Mouse (Mus musculus) C2C12 (cell line): Measurements from ENCODE around the gene Rnf7. TPM values are rescaled to one million over a fixed set of nuclear protein-coding genes. Genes with fewer than 3 reads are reported as not detected.
"Not testable (repeated sequence)": the region's sequence is repeated elsewhere in the genome, so short reads cannot be mapped to it uniquely, and the experiment has no call there.

ENCODE experiments used
- H3K27me3 ChIP-seq: one replicate; pipeline ENCODE4 v1.6.1; 2011; ENCODE audit not compliant: control insufficient read depth, insufficient read depth, insufficient read length
- H3K36me3 ChIP-seq: one replicate; pipeline ENCODE4 v1.6.1; 2011; ENCODE audit not compliant: control insufficient read depth, insufficient read depth
- H3K4me3 ChIP-seq: one replicate; pipeline ENCODE4 v1.5.1; 2011; ENCODE audit warnings: mild to moderate bottlenecking, control low read depth; ENCODE audit not compliant: poor library complexity, insufficient read depth, severe bottlenecking
- H3K79me2 ChIP-seq: one replicate; pipeline ENCODE4 v1.6.1; 2011; ENCODE audit not compliant: control insufficient read depth, insufficient read depth
- H3K79me3 ChIP-seq: one replicate; pipeline ENCODE4 v1.6.1; 2011; ENCODE audit warnings: low read depth, control low read depth
- H3ac ChIP-seq: one replicate; pipeline ENCODE3; 2011; ENCODE audit warnings: low read depth; ENCODE audit not compliant: control insufficient read depth, insufficient read length
- CEBPB ChIP-seq: IDR thresholded peaks from one replicate; pipeline ENCODE4 v1.6.1; 2011; ENCODE audit warnings: low read depth, mild to moderate bottlenecking, control low read depth, moderate library complexity
- CTCF ChIP-seq: IDR thresholded peaks from one replicate; pipeline ENCODE4 v1.5.1; 2011; ENCODE audit not compliant: control insufficient read depth, insufficient read depth, insufficient read length
- FOSL1 ChIP-seq: IDR thresholded peaks from one replicate; pipeline ENCODE4 v1.8.0; 2011; ENCODE audit warnings: mild to moderate bottlenecking, low read length; ENCODE audit not compliant: poor library complexity, insufficient read depth, severe bottlenecking
- MAX ChIP-seq: IDR thresholded peaks from one replicate; pipeline ENCODE4 v1.6.1; 2011; ENCODE audit warnings: mild to moderate bottlenecking, control low read depth
- MYOD1 ChIP-seq: IDR thresholded peaks from one replicate; pipeline ENCODE4 v1.6.1; 2011; ENCODE audit warnings: low read depth; ENCODE audit not compliant: control insufficient read depth, insufficient read length
- MYOG ChIP-seq: IDR thresholded peaks from one replicate; pipeline ENCODE4 v1.6.1; 2011; ENCODE audit not compliant: control insufficient read depth, insufficient read length; ENCODE audit errors: extremely low read depth
- USF1 ChIP-seq: IDR thresholded peaks from one replicate; pipeline ENCODE4 v1.6.1; 2011; ENCODE audit warnings: low read depth, mild to moderate bottlenecking, control low read depth, moderate library complexity
- long read RNA-seq, 2 experiments: library from polyadenylated mRNA; unstranded; transcript quantifications; one replicate each; pipeline ENCODE4 v2.0.0; 2019 to 2020
- polyA plus RNA-seq: library from polyadenylated mRNA; unstranded; fragments of >200 nt; fragmentation: generic; extraction: Trizol; gene quantifications from one replicate; pipeline ENCODE4 v1.2.1, GENCODE M21; 2012; ENCODE audit warnings: missing spikeins

Gene Rnf7
- polyA plus RNA-seq: 121 TPM
- long read RNA-seq, experiment 1, transcript Rnf7-201 (3 exons, 1,232 nt): major isoform, 123 of 131 reads
- long read RNA-seq, experiment 1, partial matches to known transcripts: 0 of 131 reads
- long read RNA-seq, experiment 1, other reads (novel, unspliced or antisense): 8 of 131 reads
- long read RNA-seq, experiment 2, transcript Rnf7-201 (3 exons, 1,232 nt): major isoform, 93 of 95 reads
- long read RNA-seq, experiment 2, partial matches to known transcripts: 0 of 95 reads
- long read RNA-seq, experiment 2, other reads (novel, unspliced or antisense): 2 of 95 reads

DNA sequence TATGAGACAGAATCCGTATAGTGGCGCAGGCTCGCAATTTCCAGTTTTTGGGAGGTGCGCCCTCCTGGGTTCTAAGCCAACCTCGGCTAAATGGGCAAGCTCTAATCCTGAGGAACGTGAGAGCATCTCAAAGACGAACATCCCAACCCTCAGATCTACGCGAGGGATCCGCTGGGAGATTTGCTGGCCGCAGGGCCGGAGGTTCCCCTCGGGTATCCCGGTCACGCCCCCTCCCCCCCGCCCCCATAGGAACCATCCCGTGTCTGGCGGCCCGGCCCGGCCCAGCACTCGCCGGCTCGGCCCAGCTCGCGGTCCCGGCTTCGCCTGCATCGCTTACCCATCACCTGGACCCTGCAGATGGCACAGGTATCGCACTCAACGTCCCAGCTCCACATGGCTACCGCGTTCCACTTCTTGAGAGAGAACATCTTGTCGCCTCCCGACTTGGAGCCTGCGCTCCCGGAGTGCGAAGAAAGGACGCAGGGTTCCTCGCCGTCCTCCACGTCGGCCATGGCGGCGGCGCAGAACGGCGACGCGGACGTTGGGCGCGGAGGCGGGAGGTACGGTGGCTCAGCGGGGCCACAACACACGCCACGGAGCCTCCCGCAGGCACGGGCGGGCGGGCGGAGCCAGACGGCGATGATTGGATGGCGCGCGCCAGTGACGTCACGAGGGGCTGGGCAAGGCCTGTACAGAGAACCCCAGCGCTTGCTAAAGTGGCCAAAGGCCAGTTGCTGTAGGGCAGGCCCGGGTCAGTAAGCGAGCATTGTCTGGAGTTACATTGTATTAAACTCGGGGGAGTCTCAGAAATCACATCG lies at the start of gene Rnf7:
Gene Rnf7, minus strand, starts transcription at position 605 of the 818 bp plus-strand sequence.
- peak within 1 kb of the TSS; percentile 98 for H3ac ChIP-seq
- TF ChIP-seq MAX: peak; percentile 41
- no peak for TF ChIP-seq USF1
- H3K4me3 ChIP-seq: peak within 1 kb of the TSS; percentile 86

DNA sequence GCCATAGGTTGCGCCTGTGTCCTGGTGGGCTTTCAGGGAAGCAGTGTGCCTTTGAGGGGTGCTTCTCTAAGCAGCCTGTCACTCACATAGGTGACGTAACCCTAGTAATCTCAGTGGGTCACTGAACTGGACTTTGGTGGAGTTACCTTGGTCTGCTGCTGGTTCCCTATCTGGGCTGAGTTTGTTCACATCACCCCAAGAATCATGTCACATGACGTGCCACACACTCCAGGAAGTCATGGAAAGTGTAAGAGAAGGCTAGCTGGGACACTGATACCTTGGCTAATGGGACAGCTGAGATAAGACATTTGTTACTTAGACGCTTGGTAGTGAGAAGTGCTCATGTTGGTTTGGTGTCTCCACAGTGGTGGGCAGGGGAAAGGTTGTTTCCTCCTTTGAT lies 47.5 kb upstream of the Rnf7 start:
- Histone ChIP-seq H3K4me3 (no peak overlapping the region), H3K27me3 (peaks cover 3% of the 10 kb centered on the region), H3K79me3 (no peaks in the 10 kb centered on the region), H3K36me3 (no peaks in the 10 kb centered on the region), H3ac (no peak overlapping the region), H3K79me2 (no peaks in the 10 kb centered on the region)
- TF ChIP-seq CTCF: no peak
- TF ChIP-seq MYOG: no peak
- no peak for TF ChIP-seq MAX
- no peak for TF ChIP-seq FOSL1
- no peak for TF ChIP-seq MYOD1
- TF ChIP-seq CEBPB: no peak
- no peak for TF ChIP-seq USF1

More for the DNA sequence above, at the start of gene Rnf7:
- peaks cover 14% of the 10 kb centered on the region for H3K36me3 ChIP-seq
- H3K79me2 ChIP-seq: peaks cover 52% of the 10 kb centered on the region
- peaks cover 44% of the 10 kb centered on the region for H3K79me3 ChIP-seq
- H3K27me3 ChIP-seq: no peaks in the 10 kb centered on the region

DNA sequence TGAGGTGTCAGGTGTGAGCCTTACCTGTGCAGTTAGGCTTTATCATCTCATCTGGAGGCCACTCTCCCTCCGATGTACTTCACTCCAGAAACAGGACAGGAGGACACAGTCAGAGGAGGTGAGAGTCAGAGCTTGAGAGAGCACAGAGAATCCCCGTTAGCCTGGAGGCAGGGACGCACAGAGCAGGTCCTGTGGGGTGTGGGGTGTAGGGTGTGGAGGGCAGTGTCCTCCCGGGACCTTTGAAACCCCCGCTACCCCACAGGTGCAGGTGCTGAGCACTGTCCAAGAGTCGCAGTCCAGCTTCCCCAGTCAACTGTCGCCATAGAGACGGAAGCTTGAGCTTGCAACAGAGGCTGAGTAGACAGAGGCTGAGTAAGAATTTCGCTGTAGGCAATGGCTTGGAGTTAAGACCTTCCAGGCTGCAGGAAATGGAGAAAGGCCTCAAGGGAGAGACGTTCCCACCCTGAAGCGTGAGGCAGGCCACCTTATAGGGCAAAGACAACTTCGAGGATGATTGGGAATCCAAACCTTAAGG lies 46.6 kb upstream of the Rnf7 start, which contains the start of gene Gm28729:
Gene Gm28729, minus strand, starts transcription at position 293 of the 535 bp plus-strand sequence.
- TF ChIP-seq MYOG: no peak
- TF ChIP-seq MAX: no peak
- no peak for TF ChIP-seq MYOD1
- no peak for TF ChIP-seq FOSL1
- no peak for TF ChIP-seq CTCF
- no peak for TF ChIP-seq CEBPB
- TF ChIP-seq USF1: no peak
- H3ac ChIP-seq: no peak within 1 kb of the TSS
- H3K27me3 ChIP-seq: peaks cover 3% of the 10 kb centered on the region
- H3K36me3 ChIP-seq: no peaks in the 10 kb centered on the region
- H3K4me3 ChIP-seq: no peak within 1 kb of the TSS
- H3K79me2 ChIP-seq: no peaks in the 10 kb centered on the region
- no peaks in the 10 kb centered on the region for H3K79me3 ChIP-seq

DNA sequence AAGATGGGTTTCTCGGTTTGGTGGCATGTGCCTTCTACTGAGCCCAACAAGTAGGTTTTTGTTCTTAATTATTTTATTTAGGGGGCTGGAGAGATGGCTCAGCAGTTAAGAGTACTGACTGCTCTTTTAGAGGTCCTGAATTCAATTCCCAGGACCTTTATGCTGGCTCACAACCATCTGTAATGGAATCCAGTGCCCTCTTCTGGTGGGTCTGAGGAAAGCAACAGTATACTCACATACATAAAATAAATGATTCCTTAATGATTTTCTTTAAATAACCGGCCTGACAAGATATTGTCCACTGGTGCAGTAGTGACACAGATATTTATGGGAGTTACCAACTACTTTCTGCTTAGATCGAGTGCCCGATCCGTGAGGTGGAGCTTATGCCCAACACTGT lies 44.7 kb upstream of the Rnf7 start:
- no peaks in the 10 kb centered on the region for H3K36me3 ChIP-seq
- TF ChIP-seq USF1: no peak
- no peak for TF ChIP-seq FOSL1
- TF ChIP-seq MYOG: no peak
- TF ChIP-seq CEBPB: no peak
- TF ChIP-seq MAX: no peak
- no peak for TF ChIP-seq MYOD1
- TF ChIP-seq CTCF: no peak

DNA sequence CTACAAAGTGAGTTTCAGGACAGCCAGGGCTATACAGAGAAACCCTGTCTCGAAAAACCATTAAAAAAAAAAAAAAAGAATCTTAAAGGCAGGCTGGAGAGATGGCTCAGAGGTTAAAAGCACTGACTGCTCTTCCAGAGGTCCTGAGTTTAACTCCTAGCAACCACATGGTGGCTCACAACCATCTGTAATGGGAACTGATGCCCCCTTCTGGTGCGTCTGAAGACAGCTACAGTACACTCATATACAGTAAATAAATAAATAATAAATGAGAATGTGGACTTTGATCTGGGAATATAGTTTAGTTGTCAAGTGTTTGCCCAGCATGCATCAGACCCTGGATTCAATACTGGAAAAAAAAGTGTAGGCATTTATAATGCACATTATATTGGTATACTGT lies 43.1 kb upstream of the Rnf7 start:
- not testable (repeated sequence) for H3K4me3 ChIP-seq, H3K79me3 ChIP-seq, H3K27me3 ChIP-seq, H3ac ChIP-seq, H3K79me2 ChIP-seq, H3K36me3 ChIP-seq

More for the DNA sequence above, 44.7 kb upstream of the Rnf7 start:
- H3K79me2 ChIP-seq: no peaks in the 10 kb centered on the region
- no peak overlapping the region for H3K4me3 ChIP-seq
- H3K27me3 ChIP-seq: peaks cover 3% of the 10 kb centered on the region
- H3K79me3 ChIP-seq: no peaks in the 10 kb centered on the region
- no peak overlapping the region for H3ac ChIP-seq

DNA sequence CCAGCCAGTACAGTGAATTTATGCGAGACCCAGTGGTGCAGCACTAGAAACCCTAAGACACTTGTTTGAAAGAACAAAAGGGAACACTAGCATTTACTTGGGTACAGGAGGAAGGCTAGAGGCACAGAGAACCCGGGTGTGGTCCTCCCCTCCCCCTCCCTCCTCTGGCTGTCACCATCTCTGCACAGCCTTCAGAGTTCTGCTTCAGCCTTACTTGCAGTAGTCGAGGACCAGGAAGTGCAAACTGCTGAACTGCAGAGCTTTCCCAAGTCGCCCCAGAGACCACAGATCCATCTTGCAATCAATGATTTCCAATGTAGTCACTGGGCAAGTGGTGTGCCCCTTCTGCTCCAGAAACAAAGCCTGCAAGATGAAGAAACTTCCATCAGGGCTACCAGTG lies 39.0 kb upstream of the Rnf7 start:
- Histone ChIP-seq H3ac (no peak overlapping the region), H3K36me3 (no peaks in the 10 kb centered on the region), H3K4me3 (no peak overlapping the region), H3K79me2 (no peaks in the 10 kb centered on the region), H3K79me3 (no peaks in the 10 kb centered on the region), H3K27me3 (no peaks in the 10 kb centered on the region)
- TF ChIP-seq CTCF: no peak
